Mouse (Mus musculus) central nervous system, embryonic 11.5 days (tissue): ENCODE data around the gene Myo5a. TPM values are rescaled to one million over a fixed set of nuclear protein-coding genes. Genes with fewer than 3 reads are reported as not detected.

Experiments
- polyA plus RNA-seq: library from polyadenylated mRNA; depleted of rRNA; stranded (reverse); fragments of >200 nt; gene quantifications from 2 replicates; pipeline ENCODE4 v1.2.3, GENCODE M21; 2012; rRNA removed

Gene Myo5a
- polyA plus RNA-seq = 38.7 and 43.9 TPM in 2 replicates

DNA sequence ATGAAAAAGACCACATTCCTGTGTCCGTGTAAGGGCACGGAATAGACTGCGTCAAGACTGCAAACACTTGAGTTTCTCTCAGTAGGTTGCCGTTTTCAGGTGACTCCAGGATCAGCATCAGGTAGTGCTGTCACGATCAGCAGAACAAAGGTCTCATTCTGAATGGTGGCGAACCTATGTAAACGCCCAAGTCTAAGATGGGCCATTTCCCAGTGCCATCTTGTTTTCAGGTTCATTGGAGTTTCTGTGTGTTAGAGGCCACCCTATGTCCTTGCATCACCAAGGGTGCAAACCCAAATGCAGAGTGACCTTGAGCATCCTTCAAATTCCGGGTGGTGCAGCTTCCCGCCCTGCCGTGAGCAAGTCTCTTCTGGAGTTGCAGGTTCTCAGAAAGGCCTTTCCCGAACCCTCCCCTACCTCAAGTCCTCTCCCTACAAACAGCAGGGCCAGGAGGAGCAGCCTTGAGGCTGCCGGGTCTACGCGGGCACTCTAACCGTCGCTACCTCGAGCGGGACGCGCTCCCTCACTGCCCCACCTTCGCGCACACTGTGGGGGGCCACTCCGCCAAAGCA, at the start of gene Myo5a:
Gene Myo5a (plus strand): TSS at position 559 of the 572 bp plus-strand sequence.

DNA sequence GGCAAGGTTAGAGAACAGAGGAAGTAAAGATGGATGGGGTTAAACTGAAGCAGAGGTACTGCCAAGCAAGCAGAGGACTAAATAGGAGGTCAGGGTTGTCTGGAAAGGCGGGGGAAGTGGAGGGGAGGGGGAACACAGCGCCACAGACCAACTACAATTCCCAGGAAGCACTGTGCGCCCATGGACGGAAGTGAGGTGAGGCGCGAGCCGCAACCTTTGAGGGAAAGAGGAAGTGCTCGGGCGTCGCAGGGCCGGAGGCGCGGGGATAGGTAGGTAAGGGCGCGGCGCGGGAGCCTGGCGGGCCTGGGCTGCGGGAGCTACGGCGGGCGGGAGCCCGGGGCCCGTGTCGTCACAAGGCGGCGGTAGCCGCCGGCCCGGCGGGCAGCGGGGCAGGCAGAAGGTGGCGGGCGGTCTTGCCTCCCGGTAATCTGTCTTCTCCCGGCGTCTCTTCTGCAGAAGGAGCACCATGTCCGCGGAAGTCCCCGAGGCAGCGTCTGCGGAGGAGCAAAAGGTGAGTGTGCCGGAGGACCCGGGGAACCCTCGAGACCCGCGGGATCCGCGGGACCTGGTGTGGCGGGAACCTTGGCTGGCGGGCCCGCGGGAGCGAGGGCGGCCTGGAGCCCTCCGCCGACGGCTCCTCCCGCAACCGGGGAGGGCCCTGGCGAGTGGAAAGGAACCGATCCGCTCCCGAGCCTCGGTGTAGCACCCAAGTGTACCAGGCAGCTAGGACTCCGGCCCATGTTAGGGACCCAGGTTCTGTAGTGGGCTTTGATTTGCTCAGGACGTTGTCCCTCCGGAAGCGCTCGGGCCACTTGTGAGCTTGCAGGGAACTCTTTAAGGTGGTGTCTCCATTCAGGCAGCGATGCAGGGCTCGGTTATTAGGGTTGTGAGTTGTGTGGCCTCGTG, 33.1 kb upstream of the Myo5a start, which contains the start of gene Arpp19:
Gene Arpp19 (plus strand): TSS at position 164 of the 906 bp plus-strand sequence.

DNA sequence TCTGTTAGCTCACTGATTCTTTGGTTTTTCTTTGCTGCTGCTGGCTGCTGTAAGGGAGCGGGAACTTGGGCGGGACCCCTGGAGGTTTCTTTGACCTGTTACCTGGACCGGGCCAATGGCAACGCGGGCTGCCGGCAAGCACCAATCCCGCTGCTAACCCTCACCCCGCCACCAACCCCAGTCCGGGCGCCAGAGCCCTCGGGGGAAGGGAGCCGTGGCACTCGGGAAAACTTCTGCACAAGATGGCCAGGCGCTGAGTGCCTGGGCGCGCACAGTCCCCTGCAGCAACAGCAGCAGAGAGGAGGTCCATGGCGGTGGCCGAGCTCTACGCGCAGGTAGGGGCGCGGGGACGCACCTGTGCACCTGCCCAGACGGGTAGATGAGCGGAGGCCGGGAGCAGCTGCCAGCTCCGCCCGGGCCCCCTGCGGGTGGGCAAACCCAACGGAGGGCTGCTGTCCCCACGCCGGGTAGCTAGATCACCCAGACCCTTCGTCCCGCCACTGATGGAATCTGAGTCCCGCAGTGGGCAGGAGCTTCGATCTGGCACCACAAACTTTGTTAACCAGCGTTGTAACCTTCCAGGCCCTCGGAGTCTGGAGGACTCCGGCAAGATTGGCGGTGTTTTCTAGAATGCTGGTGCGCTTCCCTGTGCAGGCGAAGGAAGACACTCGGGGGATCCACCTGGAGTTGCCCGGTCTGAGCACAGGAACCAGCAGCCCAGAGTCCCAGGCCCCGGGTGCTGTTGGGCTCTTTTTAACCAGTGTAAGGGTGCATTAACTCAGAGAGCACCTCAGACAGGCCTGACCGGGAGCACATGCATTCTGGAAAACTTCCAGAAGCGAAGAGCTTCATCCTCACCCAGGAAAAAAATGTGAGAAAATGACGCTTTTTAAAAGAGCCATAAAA, 161.3 kb downstream of the Myo5a start, which contains the start of gene Myo5c:
Gene Myo5c (plus strand): TSS at position 180 of the 906 bp plus-strand sequence.

Other genes starting within 250 kb of the Myo5a start
- 5.6 and 6.8 TPM in 2 replicates for gene Onecut1, start 209.1 kb upstream of the Myo5a start, polyA plus RNA-seq
- gene Fam214a, start 118.1 kb upstream of the Myo5a start, polyA plus RNA-seq = 13.7 and 14.9 TPM in 2 replicates
- gene Arpp19, start 33.4 kb upstream of the Myo5a start, polyA plus RNA-seq = 123 and 148 TPM in 2 replicates
- gene Myo5c, start 161.0 kb downstream of the Myo5a start, polyA plus RNA-seq = 1.4 TPM in 2 replicates
- 21.0 and 26.7 TPM in 2 replicates for gene Gnb5, start 235.3 kb downstream of the Myo5a start, polyA plus RNA-seq